Mouse (Mus musculus): Measurements from ENCODE around the gene Il1r2.

Il1r2 gene

DNA sequence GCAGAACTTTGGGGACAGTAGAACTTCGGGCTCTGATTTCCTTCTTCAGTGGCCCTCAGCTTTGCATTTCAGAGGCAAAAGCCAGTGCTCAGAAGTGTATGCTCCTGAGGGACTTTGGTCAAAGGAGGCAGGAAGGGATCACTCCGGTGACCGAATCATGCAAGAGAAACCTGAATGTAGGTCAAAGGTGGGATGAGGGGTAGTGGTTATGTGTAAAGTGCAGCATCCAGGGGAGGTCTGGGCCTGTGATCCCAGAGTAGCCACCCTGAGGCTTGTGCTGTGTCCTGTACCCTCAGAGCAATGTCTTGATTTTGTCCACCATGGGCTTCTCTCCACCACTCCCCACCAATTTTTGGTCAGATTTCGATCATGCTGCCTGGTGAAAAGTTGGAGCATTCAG lies 1.3 kb upstream of the Il1r2 start:
- H3K36me3 ChIP-seq (ENCODE audit: insufficient read depth, low read length) = no peaks in the 10 kb centered on the region
- H3K4me3 ChIP-seq (replicated peaks; ENCODE audit: low read length) = no peak overlapping the region
- 0 out of 2 replicates have a peak, but pooled peaks cover 6% of the 10 kb centered on the region for H3K27me3 ChIP-seq (ENCODE audit: insufficient read depth, low read length)
- TF ChIP-seq CTCF (conservative IDR thresholded peaks at IDR 0.05; ENCODE audit: low read length) = no peak
- no peak for TF ChIP-seq POU5F1 (IDR thresholded peaks at IDR 0.05; ENCODE audit: borderline replicate concordance, low read length)
- H3K4me1 ChIP-seq (replicated peaks; ENCODE audit: low read depth, low read length) = no peaks in the 10 kb centered on the region
- H3K9me3 ChIP-seq (ENCODE audit: low read length) = no peaks in the 10 kb centered on the region

DNA sequence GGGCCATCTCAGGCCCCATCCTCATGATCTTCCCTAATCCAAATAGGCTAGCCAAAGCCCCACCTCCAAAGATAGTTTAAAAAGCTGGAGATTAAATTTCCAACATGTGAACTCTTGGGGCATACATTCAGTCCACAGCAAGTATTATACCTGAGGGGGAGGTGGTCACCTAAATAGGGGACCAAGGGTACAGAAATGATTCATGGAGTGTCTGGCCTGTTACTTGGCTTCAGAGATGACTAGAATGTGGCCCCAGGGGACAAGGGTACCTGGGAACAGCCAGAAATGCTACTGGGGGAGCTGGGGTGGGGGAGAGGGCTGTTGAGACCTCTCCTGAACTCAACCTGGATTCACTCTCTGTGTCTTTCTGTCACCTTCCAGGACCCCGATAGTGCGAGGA lies 3.4 kb downstream of the Il1r2 start:
- Histone ChIP-seq H3K9me3 (ENCODE audit: low read length) (no peaks in the 10 kb centered on the region), H3K4me1 (replicated peaks; ENCODE audit: low read depth, low read length) (no peaks in the 10 kb centered on the region), H3K27me3 (ENCODE audit: insufficient read depth, low read length) (no peaks in the 10 kb centered on the region), H3K4me3 (replicated peaks; ENCODE audit: low read length) (no peak overlapping the region), H3K36me3 (ENCODE audit: insufficient read depth, low read length) (no peaks in the 10 kb centered on the region)
- TF ChIP-seq CTCF (conservative IDR thresholded peaks at IDR 0.05; ENCODE audit: low read length) (no peak), POU5F1 (IDR thresholded peaks at IDR 0.05; ENCODE audit: borderline replicate concordance, low read length) (no peak), NANOG (IDR thresholded peaks at IDR 0.05; ENCODE audit: borderline replicate concordance, low read length) (no peak)

DNA sequence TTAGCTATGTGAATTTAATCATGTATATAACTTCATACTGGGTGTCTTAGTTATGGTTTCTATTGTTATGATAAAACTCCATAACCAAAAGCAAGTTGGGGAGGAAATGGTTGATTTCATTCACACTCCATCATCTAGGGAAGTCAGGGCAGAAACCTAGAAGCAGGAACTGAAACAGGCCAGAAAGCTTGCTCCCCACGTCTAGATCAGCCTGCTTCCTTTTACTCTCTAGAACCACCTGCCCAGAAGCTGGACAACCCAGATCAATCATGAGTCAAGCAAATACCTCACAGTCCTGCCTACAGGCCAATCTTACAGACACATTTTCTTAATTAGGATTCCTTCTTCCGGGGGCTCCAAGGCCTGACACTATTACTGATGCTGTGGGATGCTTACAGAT lies 7.2 kb downstream of the Il1r2 start:
- H3K36me3 ChIP-seq (ENCODE audit: insufficient read depth, low read length) = no peaks in the 10 kb centered on the region
- H3K4me3 ChIP-seq (replicated peaks; ENCODE audit: low read length) = no peak overlapping the region
- TF ChIP-seq NANOG (IDR thresholded peaks at IDR 0.05; ENCODE audit: borderline replicate concordance, low read length) (no peak), CTCF (conservative IDR thresholded peaks at IDR 0.05; ENCODE audit: low read length) (no peak), POU5F1 (IDR thresholded peaks at IDR 0.05; ENCODE audit: borderline replicate concordance, low read length) (no peak)
- peaks cover 18% of the 10 kb centered on the region for H3K27me3 ChIP-seq (ENCODE audit: insufficient read depth, low read length)
- no peaks in the 10 kb centered on the region for H3K9me3 ChIP-seq (ENCODE audit: low read length)
- peaks cover 3% of the 10 kb centered on the region; the same call in 1 of the 2 replicates for H3K4me1 ChIP-seq (replicated peaks; ENCODE audit: low read depth, low read length)

DNA sequence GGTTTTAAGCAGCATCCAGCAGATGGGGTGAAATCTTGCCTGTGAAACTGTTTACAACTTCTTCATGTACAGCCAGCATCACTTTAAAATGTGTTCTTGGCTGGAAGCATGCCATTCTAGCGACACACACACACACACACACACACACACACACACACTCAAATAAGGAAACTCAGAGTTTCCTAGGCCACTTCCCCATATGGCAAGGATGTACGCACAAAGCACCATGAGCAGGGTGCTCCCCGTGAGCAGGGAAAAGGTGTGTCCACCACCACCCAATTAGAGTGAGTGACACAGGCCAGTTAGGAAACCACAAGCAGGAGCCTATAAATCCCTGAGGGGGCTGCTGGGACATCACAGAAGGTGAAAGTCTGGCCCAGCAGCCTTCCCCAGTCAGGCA lies 10.5 kb downstream of the Il1r2 start:
- no peaks in the 10 kb centered on the region for H3K36me3 ChIP-seq (ENCODE audit: insufficient read depth, low read length)
- TF ChIP-seq NANOG (IDR thresholded peaks at IDR 0.05; ENCODE audit: borderline replicate concordance, low read length) = no peak
- TF ChIP-seq POU5F1 (IDR thresholded peaks at IDR 0.05; ENCODE audit: borderline replicate concordance, low read length) = no peak
- no peak for TF ChIP-seq CTCF (conservative IDR thresholded peaks at IDR 0.05; ENCODE audit: low read length)
- no peak overlapping the region for H3K4me3 ChIP-seq (replicated peaks; ENCODE audit: low read length)
- peaks cover 5% of the 10 kb centered on the region; the same call in 1 of the 2 replicates for H3K4me1 ChIP-seq (replicated peaks; ENCODE audit: low read depth, low read length)
- H3K9me3 ChIP-seq (ENCODE audit: low read length) = no peaks in the 10 kb centered on the region
- peaks cover 34% of the 10 kb centered on the region for H3K27me3 ChIP-seq (ENCODE audit: insufficient read depth, low read length)

DNA sequence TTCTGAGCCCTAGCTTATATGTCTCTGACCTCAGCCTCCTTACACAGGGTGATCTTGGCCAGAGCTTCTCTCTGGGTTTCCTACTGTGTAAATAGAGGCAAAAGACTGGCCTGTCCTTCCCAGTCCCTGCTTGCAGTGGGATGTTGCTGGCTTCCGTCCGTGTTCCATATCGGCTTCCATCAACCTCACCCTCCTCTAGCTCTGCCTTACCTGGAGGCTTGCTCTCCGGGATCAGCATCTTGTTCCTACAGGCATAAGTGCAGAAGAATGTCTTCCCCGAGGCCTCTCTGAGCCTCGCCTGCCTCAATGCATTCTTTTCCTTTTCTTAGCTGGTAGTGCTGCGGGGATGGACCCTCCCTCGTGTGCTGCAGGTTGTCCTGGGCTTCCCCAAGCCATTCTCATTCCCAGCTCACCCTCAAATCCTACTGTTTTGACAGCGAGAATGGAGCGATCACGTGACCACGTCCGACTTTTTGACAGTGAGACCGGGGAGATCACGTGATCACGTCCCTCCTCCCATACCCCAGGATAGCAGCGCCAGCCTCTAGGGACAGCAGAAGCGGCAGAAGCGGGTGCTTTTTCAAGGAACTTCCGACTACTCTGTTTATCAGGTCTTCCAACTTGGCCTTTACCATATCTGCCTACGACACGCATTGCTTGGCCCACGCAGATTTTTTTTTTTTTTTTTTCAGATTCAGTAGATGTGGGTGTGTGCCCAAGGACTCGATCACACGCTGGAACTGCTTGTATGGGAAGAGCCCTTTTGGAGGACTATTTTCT lies 11.7 kb downstream of the Il1r2 start:
- Histone ChIP-seq H3K4me1 (replicated peaks; ENCODE audit: low read depth, low read length) (peaks cover 5% of the 10 kb centered on the region; the same call in 1 of the 2 replicates), H3K4me3 (replicated peaks; ENCODE audit: low read length) (0 out of 2 replicates have a peak overlapping the region, but pooled peaks have one; percentile 37), H3K9me3 (ENCODE audit: low read length) (no peaks in the 10 kb centered on the region), H3K36me3 (ENCODE audit: insufficient read depth, low read length) (no peaks in the 10 kb centered on the region), H3K27me3 (ENCODE audit: insufficient read depth, low read length) (peaks cover 34% of the 10 kb centered on the region)
- no peak for TF ChIP-seq POU5F1 (IDR thresholded peaks at IDR 0.05; ENCODE audit: borderline replicate concordance, low read length)
- no peak for TF ChIP-seq NANOG (IDR thresholded peaks at IDR 0.05; ENCODE audit: borderline replicate concordance, low read length)
- no peak for TF ChIP-seq CTCF (conservative IDR thresholded peaks at IDR 0.05; ENCODE audit: low read length)

DNA sequence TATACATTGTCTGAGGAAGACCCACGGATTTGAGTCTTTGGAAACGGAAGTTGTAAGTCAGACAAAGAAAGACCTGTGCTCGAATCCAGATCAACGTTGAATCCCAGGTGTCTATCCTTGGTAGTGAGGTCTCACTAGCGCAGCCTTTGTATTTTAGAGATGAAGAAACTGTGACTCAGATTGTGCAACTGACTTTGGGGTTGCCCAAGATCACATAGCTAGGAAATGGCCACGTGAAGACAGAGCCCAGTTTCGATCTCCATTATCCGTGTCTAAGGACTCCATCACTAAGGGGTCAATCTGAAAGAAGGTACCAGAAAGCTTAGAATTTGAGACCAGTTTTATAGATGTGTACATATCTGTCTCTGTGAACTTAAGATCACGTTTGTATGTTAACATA lies 17.3 kb downstream of the Il1r2 start:
- H3K36me3 ChIP-seq (ENCODE audit: insufficient read depth, low read length) = no peaks in the 10 kb centered on the region
- no peaks in the 10 kb centered on the region for H3K9me3 ChIP-seq (ENCODE audit: low read length)
- peaks cover under 1% of the 10 kb centered on the region; the same call in 1 of the 2 replicates for H3K4me1 ChIP-seq (replicated peaks; ENCODE audit: low read depth, low read length)
- peaks cover 14% of the 10 kb centered on the region for H3K27me3 ChIP-seq (ENCODE audit: insufficient read depth, low read length)
- TF ChIP-seq POU5F1 (IDR thresholded peaks at IDR 0.05; ENCODE audit: borderline replicate concordance, low read length) (no peak), CTCF (conservative IDR thresholded peaks at IDR 0.05; ENCODE audit: low read length) (no peak), NANOG (IDR thresholded peaks at IDR 0.05; ENCODE audit: borderline replicate concordance, low read length) (no peak)
- H3K4me3 ChIP-seq (replicated peaks; ENCODE audit: low read length) = no peak overlapping the region

DNA sequence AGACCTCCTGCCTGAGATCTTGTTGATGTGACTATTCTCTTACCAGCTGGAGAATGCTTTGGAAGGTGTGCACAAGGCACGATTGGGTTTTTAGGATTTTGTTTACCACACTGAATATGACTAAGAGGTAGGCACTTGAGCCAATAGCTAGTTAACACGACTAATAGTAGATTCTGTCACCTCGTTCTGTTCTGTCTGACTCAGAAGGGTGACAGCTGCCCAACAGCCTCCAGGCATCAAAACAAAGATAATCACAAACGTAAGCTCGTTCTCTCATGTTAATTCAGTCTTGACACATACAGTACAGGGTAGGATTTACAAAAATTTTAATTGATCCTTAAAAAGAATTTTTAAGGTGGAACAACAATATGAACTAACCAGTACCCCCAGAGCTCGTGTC lies 18.7 kb downstream of the Il1r2 start:
- TF ChIP-seq CTCF (conservative IDR thresholded peaks at IDR 0.05; ENCODE audit: low read length) = no peak
- no peak for TF ChIP-seq POU5F1 (IDR thresholded peaks at IDR 0.05; ENCODE audit: borderline replicate concordance, low read length)
- TF ChIP-seq NANOG (IDR thresholded peaks at IDR 0.05; ENCODE audit: borderline replicate concordance, low read length) = no peak
- H3K27me3 ChIP-seq (ENCODE audit: insufficient read depth, low read length) = 0 out of 2 replicates have a peak, but pooled peaks cover 2% of the 10 kb centered on the region
- no peak overlapping the region for H3K4me3 ChIP-seq (replicated peaks; ENCODE audit: low read length)
- H3K4me1 ChIP-seq (replicated peaks; ENCODE audit: low read depth, low read length) = no peaks in the 10 kb centered on the region
- H3K36me3 ChIP-seq (ENCODE audit: insufficient read depth, low read length) = no peaks in the 10 kb centered on the region
- H3K9me3 ChIP-seq (ENCODE audit: low read length) = no peaks in the 10 kb centered on the region

DNA sequence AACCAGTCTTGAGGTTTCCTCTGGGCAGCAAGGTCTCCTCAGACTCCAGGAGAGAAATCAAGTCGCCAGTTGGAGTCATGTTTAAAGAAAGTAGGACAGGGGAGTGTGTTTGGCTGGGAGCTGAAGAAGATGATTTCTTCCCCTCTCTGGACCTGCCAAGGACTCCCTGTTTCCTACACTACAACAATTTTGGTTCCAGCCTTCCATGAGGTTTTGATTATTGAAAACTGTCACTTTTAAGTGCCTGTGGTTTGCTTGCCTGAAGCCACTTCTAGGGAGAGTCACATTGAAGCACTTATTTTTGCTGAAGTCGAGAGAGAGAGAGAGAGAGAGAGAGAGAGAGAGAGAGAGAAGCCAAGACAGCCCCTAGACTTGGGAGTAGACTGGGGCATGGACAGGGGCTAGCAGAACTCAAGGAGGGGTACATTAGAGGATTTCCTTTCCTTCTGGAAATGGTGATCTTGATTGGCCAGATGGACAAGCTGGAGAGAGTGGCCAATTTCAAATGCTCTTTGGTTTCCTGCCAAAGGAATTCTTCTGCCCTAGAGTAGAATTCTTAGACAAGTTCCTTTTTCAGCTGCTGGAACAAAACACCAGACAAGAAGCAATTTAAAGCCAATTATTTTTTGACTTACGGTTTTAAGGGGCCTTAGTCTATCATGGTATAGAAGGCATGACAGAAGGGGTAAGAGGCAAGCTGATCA lies 20.9 kb downstream of the Il1r2 start:
- H3K4me3 ChIP-seq (replicated peaks; ENCODE audit: low read length) = no peak overlapping the region
- no peaks in the 10 kb centered on the region for H3K4me1 ChIP-seq (replicated peaks; ENCODE audit: low read depth, low read length)
- no peak for TF ChIP-seq NANOG (IDR thresholded peaks at IDR 0.05; ENCODE audit: borderline replicate concordance, low read length)
- TF ChIP-seq CTCF (conservative IDR thresholded peaks at IDR 0.05; ENCODE audit: low read length) = no peak
- TF ChIP-seq POU5F1 (IDR thresholded peaks at IDR 0.05; ENCODE audit: borderline replicate concordance, low read length) = no peak
- H3K9me3 ChIP-seq (ENCODE audit: low read length) = no peaks in the 10 kb centered on the region
- H3K27me3 ChIP-seq (ENCODE audit: insufficient read depth, low read length) = 0 out of 2 replicates have a peak, but pooled peaks cover 5% of the 10 kb centered on the region
- no peaks in the 10 kb centered on the region for H3K36me3 ChIP-seq (ENCODE audit: insufficient read depth, low read length)

All from E14TG2a.4 (cell line).